Mouse (Mus musculus): ENCODE data around the gene Tuba3a. TPM values are rescaled to one million over a fixed set of nuclear protein-coding genes. Genes with fewer than 3 reads are reported as not detected.

The Tuba3a gene
- total RNA-seq, 2 experiments from 2014 or later, result not detected

- DNase-seq (ENCODE audit: low spot score in 2 of 2), result no peak
Measured at GRCm38 (mm10) chr6:125232045-125232437, 53.8 kb downstream of the Tuba3a start.

GRCm38 (mm10) chr6:125231117-125232044 lies 54.5 kb downstream of the Tuba3a start, which contains the start of gene Tapbpl:
Tapbpl (minus strand) TSS chr6:125231860.
- DNase-seq (ENCODE audit: low spot score in 2 of 2), result peak; percentile 48 to 52

GRCm38 (mm10) chr6:125230571-125230970 lies 55.3 kb downstream of the Tuba3a start:
- DNase-seq (ENCODE audit: low spot score in 2 of 2), result no peak

Small RNA genes lying within 50 kb of the gene (microRNA-seq; reads per million reads assigned to microRNA genes)
- gene Mir8113, result 0 reads per million in 2 experiments

Other genes starting within 250 kb of the Tuba3a start
- 10 to 100 TPM; 57.4 to 62.4 TPM for gene Ing4, start 246.3 kb downstream of the Tuba3a start, total RNA-seq (2021)
- 1 to 10 TPM; 7.0 to 9.2 TPM for gene Acrbp, start 236.4 kb downstream of the Tuba3a start, total RNA-seq (2021)
- gene Lpar5, start 218.1 kb downstream of the Tuba3a start, total RNA-seq (2021), result 1 to 10 TPM; 1.1 to 1.4 TPM
- gene Chd4, start 190.1 kb downstream of the Tuba3a start, total RNA-seq (2021), result 100 to 1,000 TPM; 176 to 195 TPM
- 10 to 100 TPM; 35.9 to 36.1 TPM for gene Nop2, start 154.1 kb downstream of the Tuba3a start, total RNA-seq (2021)
- gene Iffo1, start 140.8 kb downstream of the Tuba3a start, total RNA-seq (2021), result 10 to 100 TPM; 49.7 to 50.7 TPM
- 1,000 to 10,000 TPM; 1,523 to 1,789 TPM for gene Gapdh, start 119.6 kb downstream of the Tuba3a start, total RNA-seq (2021)
- gene Ncapd2, start 94.3 kb downstream of the Tuba3a start, total RNA-seq (2021), result 10 to 100 TPM; 31.8 to 36.1 TPM
- 10 to 100 TPM; 73.5 to 75.9 TPM for gene Mrpl51, start 94.2 kb downstream of the Tuba3a start, total RNA-seq (2021)
- gene Vamp1, start 70.5 kb downstream of the Tuba3a start, total RNA-seq (2021), result 10 to 100 TPM; 26.8 to 27.1 TPM
- gene Tapbpl, start 54.2 kb downstream of the Tuba3a start, total RNA-seq (2021), result 1 to 10 TPM; 2.9 to 3.0 TPM
- gene Cd27, start 49.0 kb downstream of the Tuba3a start, total RNA-seq (2021), result not detected
- gene Ltbr, start 27.8 kb upstream of the Tuba3a start, total RNA-seq (2021), result 10 to 100 TPM; 11.1 to 13.0 TPM
- 1 to 10 TPM; 2.5 to 3.5 TPM for gene Scnn1a, start 34.6 kb upstream of the Tuba3a start, total RNA-seq (2021)
- gene Tnfrsf1a, start 63.3 kb upstream of the Tuba3a start, total RNA-seq (2021), result 10 to 100 TPM; 12.6 to 13.8 TPM
- gene Plekhg6, start 94.8 kb upstream of the Tuba3a start, total RNA-seq (2021), result under 1 TPM in 1 of 2 experiments, not detected in 1; 0.14 TPM
- 100 to 1,000 TPM; 101 to 102 TPM for gene Cd9, start 208.7 kb upstream of the Tuba3a start, total RNA-seq (2021)

All from layer of hippocampus, postnatal 10 days (tissue).